Mouse (Mus musculus) kidney, adult 2 months (tissue): ENCODE data around the gene Rex2.
"Not testable (repeated sequence)": the region's sequence is repeated elsewhere in the genome, so short reads cannot be mapped to it uniquely, and the experiment has no call there.

Experiments used
- CTCF ChIP-seq: fragments of 200-500 bp; conservative IDR thresholded peaks from 2 replicates; pipeline ENCODE4 v1.5.1; 2011; ENCODE audit warnings: low read depth, mild to moderate bottlenecking, control low read depth, low read length, moderate library complexity, mixed read lengths; ENCODE audit not compliant: insufficient read depth, insufficient read length
- POLR2A ChIP-seq: fragments of 200-500 bp; IDR thresholded peaks from one replicate; pipeline ENCODE4 v1.6.1; 2011; ENCODE audit warnings: low read depth, low read length, control low read depth

GRCm38 (mm10) chr4:147065861-147066260, 44.2 kb downstream of the Rex2 start:
- not testable (repeated sequence) for TF ChIP-seq CTCF, POLR2A
